Mouse (Mus musculus) central nervous system, embryonic 14 days (tissue): Measurements from ENCODE around the gene Stmnd1. TPM values are rescaled to one million over a fixed set of nuclear protein-coding genes. Genes with fewer than 3 reads are reported as not detected.

Source experiments
- polyA plus RNA-seq: library from polyadenylated mRNA; depleted of rRNA; stranded (reverse); fragments of >200 nt; gene quantifications from 2 replicates; pipeline ENCODE4 v1.2.3, GENCODE M21; 2012; rRNA removed

Stmnd1 gene
- 0.06 TPM in 2 replicates for polyA plus RNA-seq

GRCm38 (mm10) chr13:46273453-46274110 is at the start of gene Stmnd1:
Gene Stmnd1 (plus strand): TSS chr13:46273721.

Other genes with a start within 250 kb of the Stmnd1 start
- gene Rbm24, start 144.7 kb downstream of the Stmnd1 start, polyA plus RNA-seq, result 12.3 and 12.4 TPM in 2 replicates
- 13.0 and 15.5 TPM in 2 replicates for gene Cap2, start 228.1 kb downstream of the Stmnd1 start, polyA plus RNA-seq